8 mouse cellular contexts compared by ENCODE assay signal in genomic region chr17:83513655-83514212, GRCm38 (mm10). TPM values are rescaled to one million over a fixed set of nuclear protein-coding genes. Genes with fewer than 3 reads are reported as not detected.
DNase-seq lines count a peak whose midpoint lies in the region; ATAC-seq and TF ChIP-seq lines count a peak whose summit lies in the region.

No protein-coding gene starts in this region.

- DNase-seq in lung, embryonic 14.5 days: no peak
- no peak for DNase-seq in lung, postnatal 4 days
- DNase-seq in embryonic facial prominence, embryonic 10.5 days (ENCODE audit: low spot score): no peak
- DNase-seq in Muller cell, postnatal 12 days (ENCODE audit: inconsistent ontology term): no peak
- DNase-seq in ovary, postnatal 14 days (ENCODE audit: low spot score): no peak
- no peak for DNase-seq in kidney, postnatal 25 days

- no peaks in the 10 kb centered on the region for H3K36me3 ChIP-seq in lung, embryonic 14.5 days (ENCODE audit: insufficient read depth)
- no peaks in the 10 kb centered on the region for H3K36me3 ChIP-seq in embryonic facial prominence, embryonic 10.5 days (replicated peaks)
- H3K36me3 ChIP-seq in midbrain, embryonic 16.5 days (ENCODE audit: control insufficient read depth, insufficient read depth, low read length): no peaks in the 10 kb centered on the region

- H3K27ac ChIP-seq in lung, embryonic 14.5 days (ENCODE audit: low read depth): peak overlapping the region; percentile 73
- peak overlapping the region; percentile 97 for H3K27ac ChIP-seq in embryonic facial prominence, embryonic 10.5 days (replicated peaks)
- peak overlapping the region; percentile 87 for H3K27ac ChIP-seq in midbrain, embryonic 16.5 days (ENCODE audit: low read length)

- H3K9ac ChIP-seq in lung, embryonic 14.5 days: peak overlapping the region; percentile 85
- peak overlapping the region; percentile 81 for H3K9ac ChIP-seq in midbrain, embryonic 16.5 days (ENCODE audit: low read depth, low read length)

- no peaks in the 10 kb centered on the region for H3K27me3 ChIP-seq in lung, embryonic 14.5 days (ENCODE audit: insufficient read depth, low read length)
- H3K27me3 ChIP-seq in embryonic facial prominence, embryonic 10.5 days (replicated peaks; ENCODE audit: low read depth, poor library complexity, severe bottlenecking): no peaks in the 10 kb centered on the region
- no peaks in the 10 kb centered on the region for H3K27me3 ChIP-seq in midbrain, embryonic 16.5 days (ENCODE audit: control insufficient read depth, insufficient read depth, low read depth, low read length)

- H3K9me3 ChIP-seq in lung, embryonic 14.5 days (ENCODE audit: low read depth, low read length): no peaks in the 10 kb centered on the region
- H3K9me3 ChIP-seq in embryonic facial prominence, embryonic 10.5 days: no peaks in the 10 kb centered on the region
- no peaks in the 10 kb centered on the region for H3K9me3 ChIP-seq in midbrain, embryonic 16.5 days (replicated peaks; ENCODE audit: control insufficient read depth, low read length, poor library complexity, severe bottlenecking)

- peak; percentile 9; the same call in 1 of the 2 replicates for TF ChIP-seq CTCF in lung, embryonic 14.5 days (IDR thresholded peaks at IDR 0.05; ENCODE audit: low read depth)

- 1% methylated on average over 24 of the region's 24 CpGs for WGBS in lung, embryonic 14.5 days
- 2% methylated on average over 24 of the region's 24 CpGs for WGBS in embryonic facial prominence, embryonic 10.5 days
- 3% methylated on average over 24 of the region's 24 CpGs for WGBS in midbrain, embryonic 16.5 days

- peak; percentile 71 for ATAC-seq in lung, embryonic 14.5 days (ENCODE audit: insufficient read depth)
- ATAC-seq in inflammation-experienced regulatory T-cells, adult 6 months: peak; percentile 11
- ATAC-seq in midbrain, embryonic 16.5 days: peak; percentile 72

- H3K4me3 ChIP-seq in lung, embryonic 14.5 days (ENCODE audit: low read depth, low read length): peak overlapping the region; percentile 64
- H3K4me3 ChIP-seq in embryonic facial prominence, embryonic 10.5 days: peak overlapping the region; percentile 89
- peak overlapping the region; percentile 95 for H3K4me3 ChIP-seq in midbrain, embryonic 16.5 days (ENCODE audit: low read depth, low read length)

- H3K4me1 ChIP-seq in lung, embryonic 14.5 days (ENCODE audit: insufficient read depth): peaks cover 6% of the 10 kb centered on the region
- H3K4me1 ChIP-seq in embryonic facial prominence, embryonic 10.5 days: peaks cover 30% of the 10 kb centered on the region
- peaks cover 28% of the 10 kb centered on the region for H3K4me1 ChIP-seq in midbrain, embryonic 16.5 days (ENCODE audit: control insufficient read depth, insufficient read depth, low read length)

- H3K4me2 ChIP-seq in lung, embryonic 14.5 days: peak overlapping the region; percentile 66
- H3K4me2 ChIP-seq in midbrain, embryonic 16.5 days (ENCODE audit: low read length): peak overlapping the region; percentile 93

RNA-seq across cellular contexts. Expression of gene Cox7a2l, which starts 3.4 kb away (rescaled TPM):
- polyA plus RNA-seq in lung, embryonic 14.5 days (2014; fragmentation: Nextera tagmentation; extraction: Ambion mirVana): 175 TPM in 2 replicates
- 118 and 125 TPM in 2 replicates for polyA plus RNA-seq in embryonic facial prominence, embryonic 10.5 days (2016; fragmentation: Nextera tagmentation; extraction: Ambion mirVana)
- polyA plus RNA-seq in inflammation-experienced regulatory T-cells, adult 6 months (2017; shearing (Covaris generic)): 100 to 1,000 TPM; 353 to 565 (median 539) TPM
- polyA plus RNA-seq in midbrain, embryonic 16.5 days (2015; fragmentation: Nextera tagmentation; extraction: Ambion mirVana): 179 and 191 TPM in 2 replicates

Comparison
In these comparisons a context has a peak if more than half of its experiments do, and no peak if none do; other contexts are left out.
1. ATAC-seq: peak in every context shown above with its lines; median percentile 72 in midbrain, embryonic 16.5 days; 71 in lung, embryonic 14.5 days; 11 in inflammation-experienced regulatory T-cells, adult 6 months.